Mouse (Mus musculus): Measurements from ENCODE around the gene Krt87. TPM values are rescaled to one million over a fixed set of nuclear protein-coding genes. Genes with fewer than 3 reads are reported as not detected.

The Krt87 gene
- polyA plus RNA-seq, 2 experiments: not detected

GRCm38 (mm10) chr15:101412188-101412587 is 26.4 kb downstream of the Krt87 start:
- Histone ChIP-seq H3K9me3 (ENCODE audit: control insufficient read depth, low read length) (no peaks in the 10 kb centered on the region), H3K27ac (no peak overlapping the region), H3K36me3 (replicated peaks; ENCODE audit: control insufficient read depth, insufficient read depth, low read depth) (no peaks in the 10 kb centered on the region), H3K4me3 (ENCODE audit: insufficient read depth in 1 of 2, low read depth in 2 of 2, low read length in 2 of 2) (no peak overlapping the region), H3K9ac (replicated peaks) (no peak overlapping the region), H3K4me2 (ENCODE audit: low read depth) (no peak overlapping the region), H3K27me3 (ENCODE audit: control insufficient read depth, insufficient read depth, low read length) (no peaks in the 10 kb centered on the region; the same call in 1 of the 2 replicates), H3K4me1 (replicated peaks; ENCODE audit: control insufficient read depth in 2 of 2, insufficient read depth in 2 of 2, low read length in 1 of 2) (0 out of 4 replicates have a peak, but pooled peaks cover 0 to 2% of the 10 kb centered on the region in 2 experiments)
- WGBS (ENCODE audit: insufficient replicate concordance): 34% methylated on average over 31 of the region's 31 CpGs
- ATAC-seq (ENCODE audit: insufficient read depth) (no peak), DNase-seq (ENCODE audit: low read depth in 3 of 3, low spot score in 3 of 3) (no peak)
- TF ChIP-seq EP300 (IDR thresholded peaks at IDR 0.05; ENCODE audit: low read depth) (no peak), CTCF (IDR thresholded peaks at IDR 0.05; ENCODE audit: low read depth) (no peak)

GRCm38 (mm10) chr15:101410775-101411174 is 27.8 kb downstream of the Krt87 start, which contains the start of gene Krt7:
Gene Krt7, plus strand, starts transcription at chr15:101411043.
- WGBS (ENCODE audit: insufficient replicate concordance): 5% methylated on average over 2 of the region's 2 CpGs
- ATAC-seq (ENCODE audit: insufficient read depth): no peak
- H3K9ac ChIP-seq (replicated peaks): no peak within 1 kb of the TSS
- no peaks in the 10 kb centered on the region for H3K9me3 ChIP-seq (ENCODE audit: control insufficient read depth, low read length)
- H3K27me3 ChIP-seq (ENCODE audit: control insufficient read depth, insufficient read depth, low read length): no peaks in the 10 kb centered on the region; the same call in 1 of the 2 replicates
- DNase-seq (ENCODE audit: low read depth in 3 of 3, low spot score in 3 of 3): no peak
- TF ChIP-seq CTCF (IDR thresholded peaks at IDR 0.05; ENCODE audit: low read depth): no peak
- no peak for TF ChIP-seq EP300 (IDR thresholded peaks at IDR 0.05; ENCODE audit: low read depth)
- H3K4me2 ChIP-seq (ENCODE audit: low read depth): no peak within 1 kb of the TSS
- H3K27ac ChIP-seq: no peak within 1 kb of the TSS
- H3K4me3 ChIP-seq (ENCODE audit: insufficient read depth in 1 of 2, low read depth in 2 of 2, low read length in 2 of 2): no peak within 1 kb of the TSS
- 0 out of 4 replicates have a peak, but pooled peaks cover 0 to 2% of the 10 kb centered on the region in 2 experiments for H3K4me1 ChIP-seq (replicated peaks; ENCODE audit: control insufficient read depth in 2 of 2, insufficient read depth in 2 of 2, low read length in 1 of 2)
- no peaks in the 10 kb centered on the region for H3K36me3 ChIP-seq (replicated peaks; ENCODE audit: control insufficient read depth, insufficient read depth, low read depth)

- TF ChIP-seq CTCF (IDR thresholded peaks at IDR 0.05; ENCODE audit: low read depth) (no peak), EP300 (IDR thresholded peaks at IDR 0.05; ENCODE audit: low read depth) (no peak)
- no peak overlapping the region for H3K4me2 ChIP-seq (ENCODE audit: low read depth)
- 59% methylated on average over 8 of the region's 8 CpGs for WGBS (ENCODE audit: insufficient replicate concordance)
Observed at GRCm38 (mm10) chr15:101398269-101398668, 40.3 kb downstream of the Krt87 start.

GRCm38 (mm10) chr15:101397683-101398082 is 40.9 kb downstream of the Krt87 start:
- Histone ChIP-seq H3K4me2 (ENCODE audit: low read depth) (no peak overlapping the region), H3K9ac (replicated peaks) (no peak overlapping the region), H3K4me3 (ENCODE audit: insufficient read depth in 1 of 2, low read depth in 2 of 2, low read length in 2 of 2) (no peak overlapping the region), H3K27me3 (ENCODE audit: control insufficient read depth, insufficient read depth, low read length) (no peaks in the 10 kb centered on the region), H3K27ac (no peak overlapping the region), H3K4me1 (replicated peaks; ENCODE audit: control insufficient read depth in 2 of 2, insufficient read depth in 2 of 2, low read length in 1 of 2) (no peaks in the 10 kb centered on the region), H3K9me3 (ENCODE audit: control insufficient read depth, low read length) (no peaks in the 10 kb centered on the region), H3K36me3 (replicated peaks; ENCODE audit: control insufficient read depth, insufficient read depth, low read depth) (no peaks in the 10 kb centered on the region)
- TF ChIP-seq EP300 (IDR thresholded peaks at IDR 0.05; ENCODE audit: low read depth) (no peak), CTCF (IDR thresholded peaks at IDR 0.05; ENCODE audit: low read depth) (no peak)
- WGBS (ENCODE audit: insufficient replicate concordance): 50% methylated on average over 2 of the region's 2 CpGs
- no peak for ATAC-seq (ENCODE audit: insufficient read depth)
- no peak for DNase-seq (ENCODE audit: low read depth in 3 of 3, low spot score in 3 of 3)

More at GRCm38 (mm10) chr15:101398269-101398668, 40.3 kb downstream of the Krt87 start:
- no peaks in the 10 kb centered on the region for H3K4me1 ChIP-seq (replicated peaks; ENCODE audit: control insufficient read depth in 2 of 2, insufficient read depth in 2 of 2, low read length in 1 of 2)
- ATAC-seq (ENCODE audit: insufficient read depth) (no peak), DNase-seq (ENCODE audit: low read depth in 3 of 3, low spot score in 3 of 3) (no peak)
- H3K9me3 ChIP-seq (ENCODE audit: control insufficient read depth, low read length): no peaks in the 10 kb centered on the region
- H3K27ac ChIP-seq: no peak overlapping the region
- H3K27me3 ChIP-seq (ENCODE audit: control insufficient read depth, insufficient read depth, low read length): no peaks in the 10 kb centered on the region
- no peak overlapping the region for H3K4me3 ChIP-seq (ENCODE audit: insufficient read depth in 1 of 2, low read depth in 2 of 2, low read length in 2 of 2)
- H3K9ac ChIP-seq (replicated peaks): no peak overlapping the region
- no peaks in the 10 kb centered on the region for H3K36me3 ChIP-seq (replicated peaks; ENCODE audit: control insufficient read depth, insufficient read depth, low read depth)

GRCm38 (mm10) chr15:101396921-101397320 is 41.7 kb downstream of the Krt87 start:
- Histone ChIP-seq H3K36me3 (replicated peaks; ENCODE audit: control insufficient read depth, insufficient read depth, low read depth) (no peaks in the 10 kb centered on the region), H3K9me3 (ENCODE audit: control insufficient read depth, low read length) (no peaks in the 10 kb centered on the region), H3K27me3 (ENCODE audit: control insufficient read depth, insufficient read depth, low read length) (no peaks in the 10 kb centered on the region), H3K9ac (replicated peaks) (no peak overlapping the region), H3K4me2 (ENCODE audit: low read depth) (no peak overlapping the region), H3K4me3 (ENCODE audit: insufficient read depth in 1 of 2, low read depth in 2 of 2, low read length in 2 of 2) (no peak overlapping the region), H3K27ac (no peak overlapping the region), H3K4me1 (replicated peaks; ENCODE audit: control insufficient read depth in 2 of 2, insufficient read depth in 2 of 2, low read length in 1 of 2) (no peaks in the 10 kb centered on the region)
- DNase-seq (ENCODE audit: low read depth in 3 of 3, low spot score in 3 of 3) (no peak), ATAC-seq (ENCODE audit: insufficient read depth) (no peak)
- TF ChIP-seq CTCF (IDR thresholded peaks at IDR 0.05; ENCODE audit: low read depth): no peak
- no peak for TF ChIP-seq EP300 (IDR thresholded peaks at IDR 0.05; ENCODE audit: low read depth)
- WGBS (ENCODE audit: insufficient replicate concordance): 79% methylated on average over 3 of the region's 3 CpGs
